Mouse (Mus musculus): ENCODE measurements around the gene Slc47a2. TPM values are rescaled to one million over a fixed set of nuclear protein-coding genes. Genes with fewer than 3 reads are reported as not detected.

The Slc47a2 gene
- polyA plus RNA-seq, 1 experiment from 2014 or later = not detected

- no peaks in the 10 kb centered on the region for H3K9me3 ChIP-seq (replicated peaks)
- H3K27ac ChIP-seq (ENCODE audit: poor library complexity, severe bottlenecking) = no peak overlapping the region
- ATAC-seq (ENCODE audit: insufficient number of reproducible peaks, low FRiP score) = no peak
- no peak overlapping the region for H3K4me3 ChIP-seq
- H3K4me1 ChIP-seq (replicated peaks) = no peaks in the 10 kb centered on the region
- no peaks in the 10 kb centered on the region for H3K36me3 ChIP-seq
- H3K9ac ChIP-seq = no peak overlapping the region
- H3K27me3 ChIP-seq (replicated peaks) = no peaks in the 10 kb centered on the region
- 69% methylated on average over 10 of the region's 10 CpGs for WGBS
- no peak overlapping the region for H3K4me2 ChIP-seq
Observed at GRCm38 (mm10) chr11:61283414-61284049, 59.1 kb downstream of the Slc47a2 start.

- Histone ChIP-seq H3K9me3 (replicated peaks) (no peaks in the 10 kb centered on the region), H3K9ac (no peak overlapping the region), H3K4me1 (replicated peaks) (no peaks in the 10 kb centered on the region), H3K27me3 (replicated peaks) (no peaks in the 10 kb centered on the region), H3K4me2 (no peak overlapping the region), H3K27ac (ENCODE audit: poor library complexity, severe bottlenecking) (no peak overlapping the region), H3K36me3 (no peaks in the 10 kb centered on the region), H3K4me3 (no peak overlapping the region)
- 72% methylated on average over 8 of the region's 8 CpGs for WGBS
- ATAC-seq (ENCODE audit: insufficient number of reproducible peaks, low FRiP score) = no peak
Observed at GRCm38 (mm10) chr11:61278445-61279077, 64.1 kb downstream of the Slc47a2 start.

GRCm38 (mm10) chr11:61277937-61278336 lies 64.7 kb downstream of the Slc47a2 start:
- Histone ChIP-seq H3K4me2 (no peak overlapping the region), H3K27me3 (replicated peaks) (no peaks in the 10 kb centered on the region), H3K36me3 (no peaks in the 10 kb centered on the region), H3K4me1 (replicated peaks) (no peaks in the 10 kb centered on the region), H3K4me3 (no peak overlapping the region), H3K9me3 (replicated peaks) (no peaks in the 10 kb centered on the region), H3K27ac (ENCODE audit: poor library complexity, severe bottlenecking) (no peak overlapping the region), H3K9ac (no peak overlapping the region)
- no peak for ATAC-seq (ENCODE audit: insufficient number of reproducible peaks, low FRiP score)
- 62% methylated on average over 2 of the region's 2 CpGs for WGBS

GRCm38 (mm10) chr11:61276482-61276881 lies 66.2 kb downstream of the Slc47a2 start:
- H3K4me2 ChIP-seq = no peak overlapping the region
- 60% methylated on average over 3 of the region's 3 CpGs for WGBS
- H3K27ac ChIP-seq (ENCODE audit: poor library complexity, severe bottlenecking) = no peak overlapping the region
- no peaks in the 10 kb centered on the region for H3K36me3 ChIP-seq
- H3K4me1 ChIP-seq (replicated peaks) = no peaks in the 10 kb centered on the region
- H3K27me3 ChIP-seq (replicated peaks) = no peaks in the 10 kb centered on the region
- H3K9ac ChIP-seq = no peak overlapping the region
- H3K9me3 ChIP-seq (replicated peaks) = no peaks in the 10 kb centered on the region
- no peak overlapping the region for H3K4me3 ChIP-seq
- no peak for ATAC-seq (ENCODE audit: insufficient number of reproducible peaks, low FRiP score)

- Histone ChIP-seq H3K4me1 (replicated peaks) (no peaks in the 10 kb centered on the region), H3K27ac (ENCODE audit: poor library complexity, severe bottlenecking) (no peak overlapping the region), H3K9ac (no peak overlapping the region), H3K36me3 (no peaks in the 10 kb centered on the region), H3K4me3 (no peak overlapping the region), H3K27me3 (replicated peaks) (no peaks in the 10 kb centered on the region), H3K4me2 (no peak overlapping the region), H3K9me3 (replicated peaks) (no peaks in the 10 kb centered on the region)
- 63% methylated on average over 8 of the region's 8 CpGs for WGBS
- ATAC-seq (ENCODE audit: insufficient number of reproducible peaks, low FRiP score) = no peak
Observed at GRCm38 (mm10) chr11:61275106-61275505, 67.6 kb downstream of the Slc47a2 start.

- 64% methylated on average over 1 of the region's 1 CpGs for WGBS
Observed at GRCm38 (mm10) chr11:61274421-61274820, 68.2 kb downstream of the Slc47a2 start.

GRCm38 (mm10) chr11:61273928-61274327 lies 68.7 kb downstream of the Slc47a2 start:
- H3K9me3 ChIP-seq (replicated peaks) = no peaks in the 10 kb centered on the region
- no peak overlapping the region for H3K9ac ChIP-seq
- H3K4me3 ChIP-seq = no peak overlapping the region
- H3K4me1 ChIP-seq (replicated peaks) = no peaks in the 10 kb centered on the region
- no peaks in the 10 kb centered on the region for H3K27me3 ChIP-seq (replicated peaks)
- H3K27ac ChIP-seq (ENCODE audit: poor library complexity, severe bottlenecking) = no peak overlapping the region
- WGBS = 73% methylated on average over 2 of the region's 2 CpGs
- no peaks in the 10 kb centered on the region for H3K36me3 ChIP-seq
- no peak for ATAC-seq (ENCODE audit: insufficient number of reproducible peaks, low FRiP score)
- no peak overlapping the region for H3K4me2 ChIP-seq

More at GRCm38 (mm10) chr11:61274421-61274820, 68.2 kb downstream of the Slc47a2 start:
- H3K27me3 ChIP-seq (replicated peaks) = no peaks in the 10 kb centered on the region
- no peak overlapping the region for H3K27ac ChIP-seq (ENCODE audit: poor library complexity, severe bottlenecking)
- no peak for ATAC-seq (ENCODE audit: insufficient number of reproducible peaks, low FRiP score)
- no peak overlapping the region for H3K4me3 ChIP-seq
- no peak overlapping the region for H3K4me2 ChIP-seq
- no peaks in the 10 kb centered on the region for H3K36me3 ChIP-seq
- no peaks in the 10 kb centered on the region for H3K9me3 ChIP-seq (replicated peaks)
- H3K4me1 ChIP-seq (replicated peaks) = no peaks in the 10 kb centered on the region
- no peak overlapping the region for H3K9ac ChIP-seq

GRCm38 (mm10) chr11:61271612-61272011 lies 71.0 kb downstream of the Slc47a2 start:
- Histone ChIP-seq H3K9ac (no peak overlapping the region), H3K27me3 (replicated peaks) (no peaks in the 10 kb centered on the region), H3K27ac (ENCODE audit: poor library complexity, severe bottlenecking) (no peak overlapping the region), H3K36me3 (no peaks in the 10 kb centered on the region), H3K4me3 (no peak overlapping the region), H3K9me3 (replicated peaks) (no peaks in the 10 kb centered on the region), H3K4me2 (no peak overlapping the region), H3K4me1 (replicated peaks) (no peaks in the 10 kb centered on the region)
- ATAC-seq (ENCODE audit: insufficient number of reproducible peaks, low FRiP score) = no peak

GRCm38 (mm10) chr11:61270406-61270805 lies 72.3 kb downstream of the Slc47a2 start:
- Histone ChIP-seq H3K27ac (ENCODE audit: poor library complexity, severe bottlenecking) (no peak overlapping the region), H3K9ac (no peak overlapping the region), H3K36me3 (no peaks in the 10 kb centered on the region), H3K4me1 (replicated peaks) (no peaks in the 10 kb centered on the region), H3K9me3 (replicated peaks) (no peaks in the 10 kb centered on the region), H3K4me2 (no peak overlapping the region), H3K4me3 (no peak overlapping the region), H3K27me3 (replicated peaks) (no peaks in the 10 kb centered on the region)
- no peak for ATAC-seq (ENCODE audit: insufficient number of reproducible peaks, low FRiP score)
- WGBS = 74% methylated on average over 5 of the region's 5 CpGs

- ATAC-seq (ENCODE audit: insufficient number of reproducible peaks, low FRiP score) = no peak
- Histone ChIP-seq H3K4me3 (no peak overlapping the region), H3K9me3 (replicated peaks) (no peaks in the 10 kb centered on the region), H3K27ac (ENCODE audit: poor library complexity, severe bottlenecking) (no peak overlapping the region), H3K36me3 (peaks cover 5% of the 10 kb centered on the region; the same call in 1 of the 2 replicates), H3K27me3 (replicated peaks) (no peaks in the 10 kb centered on the region), H3K4me2 (no peak overlapping the region), H3K9ac (no peak overlapping the region), H3K4me1 (replicated peaks) (no peaks in the 10 kb centered on the region)
- WGBS = 82% methylated on average over 6 of the region's 6 CpGs
Observed at GRCm38 (mm10) chr11:61268626-61269349, 73.9 kb downstream of the Slc47a2 start.
